Mouse (Mus musculus) embryonic facial prominence, embryonic 14.5 days (tissue): ENCODE data around the gene Hoxb9. TPM values are rescaled to one million over a fixed set of nuclear protein-coding genes. Genes with fewer than 3 reads are reported as not detected.
A peak's percentile ranks its signal among the peaks of the same experiment; 100 is the strongest.

Source experiments
- ATAC-seq: fragments of 200-750 bp; cut with Nextera tagmentation; 2 replicates; pipeline ENCODE4 v1.8.0; 2017; ENCODE audit warnings: low read depth, moderate number of reproducible peaks, moderate TSS enrichment
- DNase-seq: peaks from one replicate; pipeline ENCODE4 v3.0.0-alpha.2; 2015; ENCODE audit warnings: low spot score
- H3K27ac ChIP-seq: fragments of 300-500 bp; sonication (generic); replicated peaks from 2 replicates; pipeline ENCODE4 v1.5.1; 2014; ENCODE audit warnings: low read depth, mild to moderate bottlenecking, low read length, moderate library complexity
- H3K27me3 ChIP-seq: fragments of 300-500 bp; sonication (generic); replicated peaks from 2 replicates; pipeline ENCODE4 v1.6.1; 2014; ENCODE audit warnings: low read length; ENCODE audit not compliant: control insufficient read depth, insufficient read depth
- H3K36me3 ChIP-seq: fragments of 300-500 bp; sonication (generic); 2 replicates; pipeline ENCODE4 v1.6.1; 2014; ENCODE audit warnings: low read length, mixed read lengths; ENCODE audit not compliant: control insufficient read depth, insufficient read depth
- H3K4me1 ChIP-seq: fragments of 300-500 bp; sonication (generic); 2 replicates; pipeline ENCODE4 v1.6.1; 2014; ENCODE audit warnings: antibody characterized with exemption, low read length; ENCODE audit not compliant: control insufficient read depth, insufficient read depth
- H3K4me2 ChIP-seq: fragments of 300-500 bp; sonication (generic); 2 replicates; pipeline ENCODE4 v1.6.1; 2014; ENCODE audit warnings: low read depth, mild to moderate bottlenecking, low read length, moderate library complexity, mixed read lengths
- H3K4me3 ChIP-seq: fragments of 300-500 bp; sonication (generic); 2 replicates; pipeline ENCODE4 v1.5.1; 2014; ENCODE audit warnings: low read depth, mild to moderate bottlenecking, low read length
- H3K9ac ChIP-seq: fragments of 300-500 bp; sonication (generic); 2 replicates; pipeline ENCODE4 v1.6.1; 2014; ENCODE audit warnings: low read depth, mild to moderate bottlenecking, low read length, moderate library complexity, mixed read lengths
- H3K9me3 ChIP-seq: fragments of 300-500 bp; sonication (generic); 2 replicates; pipeline ENCODE4 v1.6.1; 2016; ENCODE audit warnings: low read length; ENCODE audit not compliant: control insufficient read depth
- WGBS: fragments of 180-500 bp; shearing (Covaris S2); extraction: QIAGEN DNeasy Blood & Tissue Kit; methylation state at CpG from one replicate; pipeline ENCODE4 v1.1.7; 2014; 5-methylcytosine and 5-hydroxymethylcytosine counted together
- polyA plus RNA-seq: library from polyadenylated mRNA; unstranded; fragments of >200 nt; fragmentation: Nextera tagmentation; extraction: Ambion mirVana; gene quantifications from 2 replicates; pipeline ENCODE4 v1.2.1, GENCODE M21; 2014

The Hoxb9 gene
- polyA plus RNA-seq, 1 experiment from 2014 or later, result 0.10 TPM

GRCm38 (mm10) chr11:96255111-96255995, 15.9 kb upstream of the Hoxb9 start:
- H3K4me2 ChIP-seq, result no peak overlapping the region
- H3K4me3 ChIP-seq, result no peak overlapping the region
- H3K9ac ChIP-seq, result no peak overlapping the region
- ATAC-seq (no peak), DNase-seq (no peak)
- H3K27me3 ChIP-seq, result peaks cover 99% of the 10 kb centered on the region
- no peaks in the 10 kb centered on the region for H3K36me3 ChIP-seq
- no peaks in the 10 kb centered on the region for H3K4me1 ChIP-seq
- H3K27ac ChIP-seq, result no peak overlapping the region
- no peaks in the 10 kb centered on the region for H3K9me3 ChIP-seq
- 2% methylated on average over 39 of the region's 39 CpGs for WGBS

- H3K4me2 ChIP-seq, result no peak overlapping the region
- no peaks in the 10 kb centered on the region for H3K36me3 ChIP-seq
- peaks cover 99% of the 10 kb centered on the region for H3K27me3 ChIP-seq
- no peak overlapping the region for H3K4me3 ChIP-seq
- DNase-seq (no peak), ATAC-seq (no peak)
- under 1% methylated on average over 14 of the region's 14 CpGs for WGBS
- H3K9ac ChIP-seq, result no peak overlapping the region
- H3K9me3 ChIP-seq, result no peaks in the 10 kb centered on the region
- H3K27ac ChIP-seq, result no peak overlapping the region
- no peaks in the 10 kb centered on the region for H3K4me1 ChIP-seq
Measured at GRCm38 (mm10) chr11:96255996-96256445, 15.2 kb upstream of the Hoxb9 start.

GRCm38 (mm10) chr11:96257141-96257540, 14.1 kb upstream of the Hoxb9 start:
- H3K9me3 ChIP-seq, result no peaks in the 10 kb centered on the region
- WGBS, result 22% methylated on average over 2 of the region's 2 CpGs
- H3K4me2 ChIP-seq, result no peak overlapping the region
- H3K27me3 ChIP-seq, result peaks cover 99% of the 10 kb centered on the region
- no peaks in the 10 kb centered on the region for H3K4me1 ChIP-seq
- no peak for ATAC-seq
- no peak for DNase-seq
- no peak overlapping the region for H3K27ac ChIP-seq
- H3K4me3 ChIP-seq, result no peak overlapping the region
- no peaks in the 10 kb centered on the region for H3K36me3 ChIP-seq
- H3K9ac ChIP-seq, result no peak overlapping the region

GRCm38 (mm10) chr11:96259038-96259437, 12.2 kb upstream of the Hoxb9 start:
- no peaks in the 10 kb centered on the region for H3K36me3 ChIP-seq
- no peaks in the 10 kb centered on the region for H3K4me1 ChIP-seq
- no peaks in the 10 kb centered on the region for H3K9me3 ChIP-seq
- H3K27ac ChIP-seq, result no peak overlapping the region
- WGBS, result 3% methylated on average over 2 of the region's 2 CpGs
- peaks cover 99% of the 10 kb centered on the region for H3K27me3 ChIP-seq
- ATAC-seq, result no peak
- no peak for DNase-seq
- H3K4me3 ChIP-seq, result no peak overlapping the region
- H3K4me2 ChIP-seq, result no peak overlapping the region
- H3K9ac ChIP-seq, result no peak overlapping the region

GRCm38 (mm10) chr11:96259511-96259910, 11.7 kb upstream of the Hoxb9 start:
- Histone ChIP-seq H3K9ac (no peak overlapping the region), H3K27me3 (peaks cover 99% of the 10 kb centered on the region), H3K9me3 (no peaks in the 10 kb centered on the region), H3K36me3 (no peaks in the 10 kb centered on the region), H3K4me2 (no peak overlapping the region), H3K4me3 (no peak overlapping the region), H3K27ac (no peak overlapping the region), H3K4me1 (no peaks in the 10 kb centered on the region)
- ATAC-seq, result no peak
- DNase-seq, result no peak
- WGBS, result 0% methylated on average over 1 of the region's 1 CpGs

- Histone ChIP-seq H3K4me3 (no peak overlapping the region), H3K27ac (no peak overlapping the region), H3K36me3 (no peaks in the 10 kb centered on the region), H3K9me3 (no peaks in the 10 kb centered on the region), H3K4me2 (no peak overlapping the region), H3K9ac (no peak overlapping the region), H3K4me1 (no peaks in the 10 kb centered on the region), H3K27me3 (peaks cover 99% of the 10 kb centered on the region)
- WGBS, result 2% methylated on average over 23 of the region's 23 CpGs
- ATAC-seq (no peak), DNase-seq (peak; percentile 18)
Measured at GRCm38 (mm10) chr11:96260310-96260970, 10.8 kb upstream of the Hoxb9 start.

GRCm38 (mm10) chr11:96261323-96261890, 9.8 kb upstream of the Hoxb9 start:
- peaks cover 99% of the 10 kb centered on the region for H3K27me3 ChIP-seq
- no peaks in the 10 kb centered on the region for H3K9me3 ChIP-seq
- H3K27ac ChIP-seq, result no peak overlapping the region
- no peaks in the 10 kb centered on the region for H3K36me3 ChIP-seq
- no peak overlapping the region for H3K9ac ChIP-seq
- no peak overlapping the region for H3K4me2 ChIP-seq
- no peak overlapping the region for H3K4me3 ChIP-seq
- no peak for ATAC-seq
- DNase-seq, result peak; percentile 48
- H3K4me1 ChIP-seq, result no peaks in the 10 kb centered on the region
- 2% methylated on average over 24 of the region's 24 CpGs for WGBS

GRCm38 (mm10) chr11:96262262-96262830, 8.9 kb upstream of the Hoxb9 start:
- ATAC-seq (no peak), DNase-seq (no peak)
- no peaks in the 10 kb centered on the region for H3K9me3 ChIP-seq
- no peak overlapping the region for H3K9ac ChIP-seq
- H3K27ac ChIP-seq, result no peak overlapping the region
- no peaks in the 10 kb centered on the region for H3K36me3 ChIP-seq
- H3K4me2 ChIP-seq, result no peak overlapping the region
- WGBS, result 11% methylated on average over 6 of the region's 6 CpGs
- H3K4me1 ChIP-seq, result no peaks in the 10 kb centered on the region
- H3K4me3 ChIP-seq, result no peak overlapping the region
- peaks cover 100% of the 10 kb centered on the region for H3K27me3 ChIP-seq
